Mouse (Mus musculus) G1E-ER4 (cell line): ENCODE data around the gene Dock1. TPM values are rescaled to one million over a fixed set of nuclear protein-coding genes. Genes with fewer than 3 reads are reported as not detected.

ENCODE experiments used
- GATA1 ChIP-seq: IDR thresholded peaks from one replicate; pipeline ENCODE4 v1.8.0; 2012; ENCODE audit warnings: low read length, inconsistent platforms
- polyA plus RNA-seq: library from polyadenylated mRNA; stranded (reverse); fragments of >175 nt; gene quantifications from 2 replicates; pipeline ENCODE4 v1.2.3, GENCODE M21; 2012

Dock1 gene
- not detected in 2 replicates for polyA plus RNA-seq

DNA sequence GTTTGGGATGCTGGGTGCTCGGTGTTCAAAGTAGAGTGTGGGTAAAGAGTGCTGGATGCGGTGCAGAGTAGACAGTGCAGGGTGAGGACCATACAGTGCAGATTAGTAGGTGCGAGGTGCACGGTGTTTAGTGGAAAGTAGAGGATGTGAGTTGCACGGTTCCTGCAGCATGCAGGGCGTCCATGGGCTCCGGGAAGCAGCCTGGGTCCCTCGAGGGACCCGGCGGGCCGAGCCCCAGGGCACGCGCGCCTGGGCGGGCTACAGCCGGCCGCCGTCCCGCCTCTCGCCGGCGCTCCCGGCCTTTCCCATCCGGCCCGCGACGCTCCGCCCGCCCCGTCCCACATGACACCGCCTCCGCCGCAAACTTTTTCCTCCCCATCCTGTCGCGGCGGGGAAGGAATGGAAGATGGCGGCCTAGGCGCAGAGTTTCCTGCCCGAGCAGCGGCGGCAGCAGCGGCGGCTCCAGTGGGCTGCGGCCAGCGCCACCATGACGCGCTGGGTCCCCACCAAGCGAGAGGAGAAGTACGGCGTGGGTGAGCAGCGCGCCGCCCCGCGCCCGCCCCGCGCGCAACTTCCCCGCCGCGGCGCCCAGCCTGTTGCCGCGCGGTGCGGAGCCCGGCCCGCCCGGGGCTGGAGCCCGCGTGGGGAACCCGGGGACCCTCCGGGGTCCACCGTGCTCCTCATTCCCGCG lies at the start of gene Dock1:
Gene Dock1 (plus strand): TSS at position 343 of the 691 bp plus-strand sequence.
- TF ChIP-seq GATA1, result no peak

DNA sequence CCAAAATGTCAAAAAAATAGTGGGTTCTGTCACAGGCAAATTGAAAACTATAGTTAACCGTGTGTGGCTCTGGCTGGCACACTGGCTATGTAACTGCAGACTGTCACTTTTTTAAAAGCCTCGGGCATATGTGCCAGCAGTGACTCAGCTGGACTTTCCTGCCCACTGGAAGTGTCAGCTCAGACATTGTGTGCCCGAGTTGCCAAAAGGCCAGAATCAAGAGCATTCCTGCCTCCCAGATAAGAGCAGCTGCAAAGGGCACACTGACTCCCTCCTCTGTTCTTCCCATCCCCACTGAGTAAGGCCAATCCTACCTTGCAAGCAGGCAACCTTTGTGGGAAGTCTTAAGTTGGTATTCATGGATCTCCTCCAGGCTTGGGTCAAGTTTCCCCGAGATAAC lies 42.5 kb upstream of the Dock1 start:
- TF ChIP-seq GATA1, result no peak

DNA sequence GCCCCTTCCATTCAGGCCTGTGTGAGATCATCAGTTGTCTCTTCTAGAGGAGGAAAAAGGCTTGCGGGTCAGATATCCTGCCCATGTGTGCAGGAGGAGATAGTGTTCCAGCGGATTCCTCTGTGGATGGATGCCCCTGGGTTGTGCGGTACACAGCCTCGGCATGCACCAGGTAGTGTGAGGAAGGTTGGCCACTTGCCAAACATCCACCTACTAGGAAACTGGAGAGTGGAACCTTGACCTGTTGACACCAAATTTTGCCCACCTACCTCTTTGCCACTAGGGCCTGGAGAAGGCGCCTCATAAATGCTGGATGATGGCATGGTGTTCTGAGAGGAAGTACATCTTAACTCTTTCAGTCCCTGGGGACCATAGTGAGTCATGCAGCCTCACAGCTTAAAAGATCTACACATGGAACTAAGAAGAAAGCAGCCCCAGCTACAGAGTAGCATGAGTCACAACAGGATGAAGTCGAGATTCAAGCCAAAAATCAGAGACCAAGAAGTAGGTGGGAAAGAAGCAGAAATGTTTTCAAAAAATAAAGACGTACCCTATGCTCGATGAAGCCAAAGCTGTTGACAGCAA lies 20.1 kb upstream of the Dock1 start:
- no peak for TF ChIP-seq GATA1

DNA sequence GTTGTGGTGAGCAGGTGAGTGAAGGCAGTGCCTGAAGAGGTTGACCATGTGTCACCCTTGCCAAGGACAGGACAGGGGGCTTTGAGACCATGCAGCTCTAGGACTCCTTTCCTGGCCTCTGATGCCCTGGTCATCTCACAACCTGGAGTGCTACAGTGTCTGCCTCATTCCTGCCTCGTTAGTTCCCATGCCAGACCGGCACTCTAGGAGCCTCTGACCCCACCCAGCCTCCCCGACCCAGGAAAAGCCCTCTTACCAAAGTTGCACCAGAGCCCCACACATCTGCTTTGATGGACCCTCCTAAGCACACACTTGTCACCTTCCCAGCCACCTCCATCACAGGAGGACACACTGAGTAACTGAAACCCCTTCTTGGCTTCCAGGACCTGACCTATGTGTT lies 19.4 kb upstream of the Dock1 start:
- TF ChIP-seq GATA1, result no peak

DNA sequence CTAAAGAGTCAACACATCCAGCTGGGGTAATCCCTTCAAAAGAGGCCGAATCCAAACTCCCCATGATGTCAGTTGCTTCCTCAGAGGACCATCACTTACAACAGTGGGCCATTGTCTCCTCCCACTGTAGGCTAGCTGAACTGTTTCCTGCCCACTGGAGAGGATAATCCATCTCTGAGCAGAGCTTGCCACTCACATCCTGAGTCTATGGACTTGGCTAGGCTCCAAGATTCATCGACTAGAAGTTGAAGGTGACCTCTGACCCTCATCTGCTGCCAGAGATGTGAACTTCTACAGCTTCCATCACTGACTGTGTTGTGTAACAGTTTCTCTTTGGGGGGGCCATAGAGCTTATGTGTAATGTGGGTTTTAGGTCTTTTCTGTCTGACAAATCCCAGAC lies 7.2 kb upstream of the Dock1 start:
- no peak for TF ChIP-seq GATA1

DNA sequence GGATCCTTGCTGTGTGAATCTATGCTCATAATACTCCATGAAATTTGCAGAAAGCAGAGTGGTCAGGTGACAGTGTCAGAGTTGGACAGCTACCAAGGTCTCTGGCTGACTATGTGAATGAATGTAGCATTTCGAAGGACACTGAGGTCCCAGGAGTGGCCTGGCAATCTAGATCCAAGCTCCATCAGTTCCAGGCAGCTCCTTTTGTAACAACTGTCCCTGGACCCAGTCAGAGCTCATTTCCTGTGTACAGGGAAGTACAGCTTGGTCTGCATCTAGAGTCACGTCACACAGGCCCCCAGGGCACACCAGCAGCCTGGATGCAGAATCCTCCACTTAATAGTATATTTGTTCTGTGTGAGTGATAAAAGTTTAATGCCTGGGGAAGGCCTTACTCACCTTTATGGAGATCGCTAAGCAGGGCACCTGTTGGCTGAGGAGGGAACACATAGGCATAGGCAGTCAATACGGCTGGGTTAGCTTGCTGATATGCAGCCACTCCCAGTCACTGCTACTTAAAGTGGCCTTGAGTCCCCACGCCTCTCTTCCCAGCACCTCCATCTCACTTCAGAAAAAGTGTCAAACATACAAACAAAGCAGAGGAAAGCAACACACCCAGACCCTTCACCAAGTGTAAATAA lies 4.7 kb upstream of the Dock1 start:
- no peak for TF ChIP-seq GATA1

DNA sequence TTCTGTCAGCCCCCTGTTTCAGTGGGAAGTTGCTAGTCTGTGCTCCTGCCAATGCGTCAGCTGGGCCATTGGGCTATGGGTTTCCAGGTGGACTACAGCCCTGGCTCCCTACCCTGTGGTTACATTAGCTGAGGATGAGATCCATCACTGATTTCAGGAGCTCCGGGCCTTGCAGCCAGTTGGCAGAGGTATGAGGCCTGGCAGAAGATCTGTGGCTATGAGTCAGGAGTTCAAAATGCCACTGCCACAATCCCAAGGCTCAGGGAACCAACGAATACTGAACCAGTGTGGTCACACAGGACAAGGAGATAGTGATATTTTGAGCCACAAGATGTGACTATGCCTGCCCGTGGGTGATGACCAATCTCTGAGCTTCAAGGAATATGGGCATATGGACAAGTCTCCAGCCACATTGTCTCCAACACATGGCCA lies 3.2 kb upstream of the Dock1 start:
- no peak for TF ChIP-seq GATA1

DNA sequence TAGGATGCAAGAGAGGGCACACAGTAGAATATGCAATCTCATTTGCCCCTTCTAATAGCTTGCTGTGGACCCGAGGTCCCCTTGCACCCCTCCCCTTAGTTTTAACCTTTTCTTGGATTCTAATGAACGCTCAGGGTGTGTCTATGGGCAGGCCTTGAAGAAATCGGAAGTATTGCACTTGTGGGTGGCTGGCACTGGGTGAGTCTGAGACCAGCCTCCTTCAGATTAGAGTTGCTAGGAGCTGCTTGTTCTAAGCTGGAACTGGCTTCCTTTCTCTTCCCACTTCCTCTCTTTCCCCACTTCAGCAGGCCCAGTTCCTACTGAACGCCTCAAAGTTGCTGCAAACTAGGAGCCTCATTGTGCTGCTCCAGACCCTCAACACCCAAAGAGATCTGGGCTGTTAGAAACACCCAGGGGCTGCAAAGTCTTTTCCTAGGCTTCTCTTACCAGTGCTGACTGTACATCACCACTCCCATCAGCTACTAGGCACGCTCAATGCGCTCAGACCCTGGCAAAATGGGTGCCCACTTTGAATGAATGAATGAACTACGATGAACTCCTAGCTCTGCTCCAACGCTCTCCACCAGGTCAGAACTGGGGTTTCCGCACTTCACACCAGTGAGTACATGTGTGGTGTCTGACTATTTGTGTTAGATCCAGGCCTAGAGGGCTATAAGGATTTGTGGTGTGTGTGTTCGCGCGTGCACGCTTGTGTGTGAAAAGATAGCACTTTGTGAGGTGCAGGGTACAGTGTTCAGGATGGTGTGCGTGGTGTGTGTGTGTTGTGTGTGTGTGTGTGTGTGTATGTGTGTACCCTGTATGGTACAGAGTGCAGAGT lies 761 bp upstream of the Dock1 start:
- no peak for TF ChIP-seq GATA1

DNA sequence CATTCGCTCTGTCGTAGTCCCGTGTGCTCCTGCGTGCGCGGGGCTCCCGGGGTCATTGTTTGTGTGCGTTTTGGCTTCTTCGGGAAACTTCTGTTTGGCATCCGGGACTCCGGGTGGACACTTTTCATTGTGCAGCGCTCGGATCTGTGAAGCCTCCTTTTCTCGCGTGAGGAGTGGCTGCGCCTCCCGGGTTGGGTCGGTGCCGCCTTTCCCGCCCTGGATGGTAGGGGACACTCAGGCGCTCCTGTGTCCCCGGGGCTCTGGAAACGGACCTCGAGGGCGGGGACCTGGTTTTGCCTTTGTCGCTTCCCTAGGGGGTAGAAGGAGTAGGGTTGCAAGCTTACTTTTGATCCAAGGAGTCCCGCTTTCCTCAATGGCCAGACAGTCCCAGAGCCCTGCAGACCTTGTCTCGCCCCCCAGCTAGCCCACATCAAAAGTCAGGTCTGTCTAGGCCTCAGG lies 578 bp downstream of the Dock1 start:
- no peak for TF ChIP-seq GATA1

DNA sequence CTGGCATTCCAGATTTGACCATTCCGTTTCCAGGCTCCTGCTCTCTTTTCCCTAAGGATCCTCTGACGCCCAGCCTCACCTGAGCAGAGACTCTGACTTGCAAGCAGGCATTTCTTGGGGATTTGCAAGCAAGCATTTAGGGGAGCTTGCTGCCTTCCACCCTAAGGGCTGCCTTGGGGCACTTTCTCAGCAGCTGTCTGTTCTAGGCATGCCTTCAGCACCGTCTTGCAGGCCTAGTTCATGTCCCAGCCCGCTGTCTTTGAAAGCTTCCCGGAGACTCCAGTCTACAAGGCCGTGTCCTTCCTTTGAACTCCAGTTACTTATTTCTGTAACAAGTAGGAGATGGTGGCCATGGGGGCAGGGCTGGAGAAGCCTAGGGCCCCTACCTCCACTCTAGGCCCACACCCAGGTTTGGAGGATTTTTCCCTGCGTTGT lies 1.0 kb downstream of the Dock1 start:
- no peak for TF ChIP-seq GATA1

DNA sequence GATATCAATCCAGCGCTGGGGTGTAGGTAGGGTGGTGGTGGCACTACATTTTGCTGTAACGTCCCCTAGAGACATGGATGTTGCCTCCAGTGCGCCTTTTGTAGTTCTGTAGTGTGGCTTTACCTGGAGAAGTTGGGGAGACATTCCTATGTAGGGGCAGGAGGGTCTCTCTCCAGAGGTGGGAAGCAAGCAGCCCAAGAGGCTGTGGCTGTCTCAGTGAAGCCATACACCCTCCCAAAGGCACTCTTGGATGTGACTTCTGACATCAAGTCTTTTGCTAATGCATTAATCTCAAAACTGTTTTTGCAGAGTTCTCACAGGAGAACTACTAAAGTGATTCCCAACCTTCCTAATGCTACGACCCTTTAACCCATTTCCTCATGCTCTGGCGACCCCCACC lies 2.7 kb downstream of the Dock1 start:
- no peak for TF ChIP-seq GATA1

DNA sequence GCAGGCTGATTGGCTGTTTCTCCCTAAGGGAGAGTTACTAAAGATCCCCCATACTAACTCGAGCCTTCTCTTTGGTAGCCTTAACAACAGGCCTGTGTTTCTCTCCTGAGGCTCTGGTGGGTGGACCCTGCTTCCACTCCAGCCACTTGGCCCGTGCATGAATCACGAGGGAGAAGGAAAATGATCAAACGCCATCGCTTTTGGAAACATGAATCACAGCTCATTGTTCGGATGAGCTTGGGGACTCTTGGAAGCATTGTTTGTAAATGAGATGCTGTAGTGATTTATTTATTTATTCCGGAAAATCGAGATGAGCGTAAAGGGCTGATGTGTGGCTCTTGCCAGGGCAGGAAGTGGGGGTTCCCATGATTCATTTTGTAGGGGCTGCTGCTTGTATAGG lies 3.5 kb downstream of the Dock1 start:
- TF ChIP-seq GATA1, result no peak

DNA sequence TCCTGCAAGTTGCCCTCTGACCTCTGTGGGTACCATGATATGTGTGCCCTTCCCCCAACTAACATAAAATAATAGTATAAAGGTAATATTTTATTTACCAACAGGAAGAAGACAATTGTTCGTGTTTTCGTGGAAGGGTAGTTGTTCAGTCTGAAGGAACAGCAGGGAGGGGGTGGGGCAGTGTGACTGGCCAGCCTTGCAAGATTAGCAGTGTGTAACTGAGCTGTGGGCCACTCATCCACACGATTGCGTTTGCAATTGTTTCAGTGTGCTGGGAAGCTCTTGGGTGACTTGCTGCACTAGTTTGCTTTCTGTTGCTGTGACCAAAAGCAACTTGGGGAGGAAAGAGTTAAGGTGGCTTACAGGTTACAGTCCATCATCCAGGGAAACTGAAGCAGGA lies 7.4 kb downstream of the Dock1 start:
- TF ChIP-seq GATA1, result no peak

DNA sequence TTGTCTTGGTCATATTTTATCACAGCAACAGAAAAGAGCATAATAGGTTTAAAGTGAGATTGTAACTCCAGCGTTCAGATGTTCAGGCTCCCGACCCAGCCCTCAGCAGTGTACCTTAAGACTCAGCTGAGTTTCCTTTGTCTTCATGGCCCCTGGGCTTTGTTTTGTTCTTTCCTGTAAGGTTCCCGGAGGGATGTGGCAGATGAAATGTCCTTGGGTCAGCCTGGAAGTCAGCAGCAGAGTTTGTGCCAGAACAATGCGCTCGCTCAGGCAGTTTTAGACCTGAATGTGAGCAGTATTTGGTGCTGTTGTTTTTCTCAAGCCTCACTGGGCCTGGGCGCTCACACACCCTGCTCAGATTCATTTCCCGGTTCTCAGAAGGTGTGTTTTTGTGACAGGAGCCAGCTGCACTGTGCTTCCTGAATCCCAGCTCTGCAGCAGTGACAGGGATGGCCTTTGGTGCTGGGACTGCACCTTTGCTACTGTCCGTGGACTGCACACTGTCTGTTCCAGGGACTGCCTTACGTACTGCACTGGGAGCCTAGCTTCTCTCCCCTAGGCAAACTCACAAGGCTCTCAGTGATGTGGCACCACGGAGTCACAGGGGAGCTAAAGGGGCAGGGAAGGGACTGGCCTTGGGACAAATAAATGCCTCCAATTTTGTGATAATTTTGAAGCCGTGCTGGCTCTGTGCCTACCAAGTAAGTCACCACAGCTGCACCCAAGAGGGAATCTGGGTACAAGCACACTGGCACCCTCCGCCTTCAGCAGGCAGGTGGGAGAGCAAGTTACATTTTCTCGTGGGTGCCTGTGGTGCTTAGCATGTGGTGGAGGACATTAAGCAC lies 9.1 kb downstream of the Dock1 start:
- no peak for TF ChIP-seq GATA1

DNA sequence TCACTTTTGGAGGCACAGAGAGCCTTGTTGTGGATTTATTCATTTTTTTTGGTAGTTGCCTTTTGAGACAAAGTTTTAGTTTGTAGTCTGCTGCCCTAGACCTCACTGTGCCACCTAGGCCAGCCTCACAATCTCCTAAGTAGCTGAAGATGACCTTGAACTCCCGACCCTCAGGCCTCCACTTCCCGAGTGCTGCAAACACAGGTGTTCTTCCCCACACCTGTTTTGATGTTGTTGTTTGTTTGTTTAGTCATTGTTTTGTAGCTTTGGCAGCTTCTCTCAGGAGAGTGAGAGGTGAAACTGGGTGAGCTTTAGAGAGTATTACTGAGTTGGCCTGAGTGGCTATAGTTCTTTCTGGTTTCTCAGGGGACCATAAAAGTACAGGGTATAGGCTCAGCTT lies 9.7 kb downstream of the Dock1 start:
- TF ChIP-seq GATA1, result no peak
